8 mouse cellular contexts compared by ENCODE assay signal in genomic region chr1:177258343-177259037, GRCm38 (mm10). TPM values are rescaled to one million over a fixed set of nuclear protein-coding genes. Genes with fewer than 3 reads are reported as not detected.
DNase-seq lines count a peak whose midpoint lies in the region; ATAC-seq lines count a peak whose summit lies in the region.

No protein-coding gene starts in this region.

- H3K27ac ChIP-seq in hindbrain, embryonic 15.5 days (replicated peaks) = peak overlapping the region; percentile 99

- no peaks in the 10 kb centered on the region for H3K27me3 ChIP-seq in hindbrain, embryonic 15.5 days

- H3K36me3 ChIP-seq in hindbrain, embryonic 15.5 days = no peaks in the 10 kb centered on the region

- H3K4me1 ChIP-seq in hindbrain, embryonic 15.5 days (replicated peaks) = peaks cover 12% of the 10 kb centered on the region

- peak overlapping the region; percentile 74 for H3K4me2 ChIP-seq in hindbrain, embryonic 15.5 days

- under 1% methylated on average over 50 of the region's 86 CpGs for WGBS in hindbrain, embryonic 15.5 days

- H3K9me3 ChIP-seq in hindbrain, embryonic 15.5 days = no peaks in the 10 kb centered on the region

- H3K9ac ChIP-seq in hindbrain, embryonic 15.5 days = peak overlapping the region; percentile 92

- H3K4me3 ChIP-seq in hindbrain, embryonic 15.5 days = peak overlapping the region; percentile 91

- DNase-seq in T-cell, adult 2 months (ENCODE audit: low spot score) = peak; percentile 81
- peak; percentile 78 to 80 for DNase-seq in cerebellum, postnatal 36 days
- DNase-seq in frontal cortex, postnatal 36 days (ENCODE audit: low spot score in 2 of 2) = peak; percentile 72 to 76
- DNase-seq in left cerebral cortex, adult 18-20 months (ENCODE audit: low spot score in 2 of 2) = peak; percentile 68 to 83
- DNase-seq in lung, postnatal 4 days = peak; percentile 85 to 91
- DNase-seq in right cerebral cortex, adult 18-20 months = peak; percentile 81
- DNase-seq in urinary bladder, adult 2 months (ENCODE audit: low spot score) = peak; percentile 60

- peak; percentile 90 for ATAC-seq in hindbrain, embryonic 15.5 days (ENCODE audit: low FRiP score, low read depth)

RNA-seq across cellular contexts. Expression of gene Akt3, which starts 0.5 kb away (rescaled TPM):
- polyA plus RNA-seq in hindbrain, embryonic 15.5 days (2015; fragmentation: Nextera tagmentation; extraction: Ambion mirVana) = 21.3 and 21.4 TPM in 2 replicates
- total RNA-seq in left cerebral cortex, adult 18-20 months (2021) = 100 to 1,000 TPM; 258 to 260 TPM
- 13.3 and 23.4 TPM in 2 replicates for polyA plus RNA-seq in urinary bladder, adult 2 months (2012; rRNA removed)

Comparison
In these comparisons a context has a peak if more than half of its experiments do, and no peak if none do; other contexts are left out.
1. Peak in every context shown above with its lines: DNase-seq, ATAC-seq, H3K4me3 ChIP-seq and H3K27ac ChIP-seq.